Mouse (Mus musculus) lung, postnatal 25 days (tissue): ENCODE data around the gene Gm5114.
A peak's percentile ranks its signal among the peaks of the same experiment; 100 is the strongest.
"Not testable (repeated sequence)": the region's sequence is repeated elsewhere in the genome, so short reads cannot be mapped to it uniquely, and the experiment has no call there.

Source experiments
- DNase-seq: peaks from one replicate; pipeline ENCODE4 v3.0.0; 2022; ENCODE audit warnings: low spot score

Gene Gm5114

GRCm38 (mm10) chr7:39413060-39413459, at the start of gene Gm5114:
TSS of gene Gm5114 (minus strand) at chr7:39413160.
- not testable (repeated sequence) for DNase-seq

GRCm38 (mm10) chr7:39455806-39456205, 42.8 kb upstream of the Gm5114 start:
- DNase-seq: peak; percentile 17

- DNase-seq: peak; percentile 95
Measured at GRCm38 (mm10) chr7:39449260-39450021, 36.5 kb upstream of the Gm5114 start.

DNA sequence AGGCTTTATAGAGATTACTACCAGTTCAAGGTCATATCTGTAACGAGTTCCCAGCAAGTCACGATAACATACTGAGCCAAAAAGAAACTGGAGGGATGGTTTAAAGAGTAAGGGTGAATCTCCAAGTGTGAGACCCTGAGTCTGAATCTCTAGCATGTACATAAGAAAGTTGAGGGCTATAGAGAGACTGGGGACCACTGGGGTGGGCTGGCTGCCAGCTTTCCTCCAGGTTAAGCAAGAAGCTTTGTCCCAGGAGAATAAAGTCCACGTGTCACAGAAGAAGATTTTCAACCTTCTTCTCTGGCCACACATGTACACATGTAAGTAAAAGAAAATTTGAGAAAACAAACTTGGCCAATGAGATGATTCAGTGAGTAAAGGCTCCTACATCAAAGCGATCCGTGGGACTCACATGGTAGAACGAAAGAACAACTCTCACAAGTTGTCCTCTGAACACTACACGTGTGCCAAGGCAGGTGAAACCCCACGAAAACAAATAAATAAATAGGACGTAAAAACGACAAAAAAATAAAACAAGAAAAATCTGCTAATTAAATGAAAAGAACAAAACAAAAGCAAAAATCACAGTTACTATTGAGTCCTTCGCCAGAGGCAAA, 35.8 kb upstream of the Gm5114 start:
- DNase-seq: no peak

DNA sequence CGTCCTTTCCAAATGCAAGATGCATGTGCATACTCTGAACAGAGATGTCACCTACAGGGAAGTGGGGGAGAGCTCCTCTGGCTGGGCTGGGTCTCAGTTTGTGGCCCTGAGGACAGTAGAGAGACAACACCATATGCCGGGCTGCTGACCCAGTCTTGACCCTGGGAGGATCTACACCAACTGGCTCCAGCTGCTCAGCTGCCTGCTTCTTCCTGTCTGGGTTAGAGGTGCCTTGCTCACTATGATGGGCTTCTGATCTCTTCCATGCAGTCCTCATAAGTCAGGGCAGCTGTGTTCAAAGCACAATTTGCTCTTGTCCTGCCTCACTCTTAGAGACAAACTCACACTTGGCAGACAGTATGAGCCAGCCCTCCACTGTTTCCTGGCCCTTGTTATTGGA, 28.3 kb upstream of the Gm5114 start:
- no peak for DNase-seq

GRCm38 (mm10) chr7:39440362-39440761, 27.4 kb upstream of the Gm5114 start:
- no peak for DNase-seq
